Mouse (Mus musculus): ENCODE measurements around the gene Srpr. TPM values are rescaled to one million over a fixed set of nuclear protein-coding genes. Genes with fewer than 3 reads are reported as not detected.
A peak's percentile ranks its signal among the peaks of the same experiment; 100 is the strongest.

The Srpr gene
- polyA plus RNA-seq, 2 experiments = 28.8 to 53.8 TPM

- DNase-seq (ENCODE audit: low read depth in 3 of 3, low spot score in 3 of 3) (peak; percentile 98 to 99 (median 98)), ATAC-seq (ENCODE audit: insufficient read depth) (peak; percentile 99)
- H3K4me3 ChIP-seq (ENCODE audit: insufficient read depth in 1 of 2, low read depth in 2 of 2, low read length in 2 of 2) = peak within 1 kb of the TSS; percentile 86 to 92
- no peaks in the 10 kb centered on the region for H3K9me3 ChIP-seq (ENCODE audit: control insufficient read depth, low read length)
- H3K4me2 ChIP-seq (ENCODE audit: low read depth) = peak within 1 kb of the TSS; percentile 97
- under 1% methylated on average over 72 of the region's 72 CpGs for WGBS (ENCODE audit: insufficient replicate concordance)
- H3K9ac ChIP-seq (replicated peaks) = peak within 1 kb of the TSS; percentile 89
- no peaks in the 10 kb centered on the region for H3K27me3 ChIP-seq (ENCODE audit: control insufficient read depth, insufficient read depth, low read length)
- H3K27ac ChIP-seq = peak within 1 kb of the TSS; percentile 64
- TF ChIP-seq CTCF (IDR thresholded peaks at IDR 0.05; ENCODE audit: low read depth) = no peak
- no peak for TF ChIP-seq EP300 (IDR thresholded peaks at IDR 0.05; ENCODE audit: low read depth)
- peaks cover 46% of the 10 kb centered on the region for H3K36me3 ChIP-seq (replicated peaks; ENCODE audit: control insufficient read depth, insufficient read depth, low read depth)
- H3K4me1 ChIP-seq (replicated peaks; ENCODE audit: control insufficient read depth in 2 of 2, insufficient read depth in 2 of 2, low read length in 1 of 2) = peaks cover 10 to 14% of the 10 kb centered on the region in 2 experiments; a peak in 3 of 4 replicates
Observed at GRCm38 (mm10) chr9:35210542-35211474, 10.8 kb downstream of the Srpr start, which contains the start of gene Foxred1. TSS of gene Foxred1 (minus strand) at chr9:35211055.

- ATAC-seq (ENCODE audit: insufficient read depth) (no peak), DNase-seq (ENCODE audit: low read depth in 3 of 3, low spot score in 3 of 3) (no peak)
- Histone ChIP-seq H3K4me2 (ENCODE audit: low read depth) (peak overlapping the region; percentile 94), H3K9me3 (ENCODE audit: control insufficient read depth, low read length) (no peaks in the 10 kb centered on the region), H3K9ac (replicated peaks) (peak overlapping the region; percentile 83), H3K4me3 (ENCODE audit: insufficient read depth in 1 of 2, low read depth in 2 of 2, low read length in 2 of 2) (peak overlapping the region; percentile 86 to 92), H3K27me3 (ENCODE audit: control insufficient read depth, insufficient read depth, low read length) (no peaks in the 10 kb centered on the region), H3K4me1 (replicated peaks; ENCODE audit: control insufficient read depth in 2 of 2, insufficient read depth in 2 of 2, low read length in 1 of 2) (peaks cover 10 to 14% of the 10 kb centered on the region in 2 experiments; a peak in 3 of 4 replicates), H3K27ac (peak overlapping the region; percentile 38), H3K36me3 (replicated peaks; ENCODE audit: control insufficient read depth, insufficient read depth, low read depth) (peaks cover 46% of the 10 kb centered on the region)
- WGBS (ENCODE audit: insufficient replicate concordance) = 30% methylated on average over 26 of the region's 26 CpGs
- no peak for TF ChIP-seq EP300 (IDR thresholded peaks at IDR 0.05; ENCODE audit: low read depth)
- TF ChIP-seq CTCF (IDR thresholded peaks at IDR 0.05; ENCODE audit: low read depth) = no peak
Observed at GRCm38 (mm10) chr9:35211573-35212511, 11.9 kb downstream of the Srpr start.

- no peak for TF ChIP-seq EP300 (IDR thresholded peaks at IDR 0.05; ENCODE audit: low read depth)
- no peak for TF ChIP-seq CTCF (IDR thresholded peaks at IDR 0.05; ENCODE audit: low read depth)
- Histone ChIP-seq H3K4me3 (ENCODE audit: insufficient read depth in 1 of 2, low read depth in 2 of 2, low read length in 2 of 2) (no peak overlapping the region), H3K9me3 (ENCODE audit: control insufficient read depth, low read length) (no peaks in the 10 kb centered on the region), H3K9ac (replicated peaks) (no peak overlapping the region), H3K4me1 (replicated peaks; ENCODE audit: control insufficient read depth in 2 of 2, insufficient read depth in 2 of 2, low read length in 1 of 2) (no peaks in the 10 kb centered on the region), H3K4me2 (ENCODE audit: low read depth) (no peak overlapping the region), H3K27me3 (ENCODE audit: control insufficient read depth, insufficient read depth, low read length) (no peaks in the 10 kb centered on the region), H3K36me3 (replicated peaks; ENCODE audit: control insufficient read depth, insufficient read depth, low read depth) (peaks cover 37% of the 10 kb centered on the region), H3K27ac (no peak overlapping the region)
- no peak for ATAC-seq (ENCODE audit: insufficient read depth)
- 66% methylated on average over 1 of the region's 1 CpGs for WGBS (ENCODE audit: insufficient replicate concordance)
- DNase-seq (ENCODE audit: low read depth in 3 of 3, low spot score in 3 of 3) = no peak
Observed at GRCm38 (mm10) chr9:35217963-35218362, 18.0 kb downstream of the Srpr start.

GRCm38 (mm10) chr9:35223466-35223865 lies 23.5 kb downstream of the Srpr start:
- TF ChIP-seq CTCF (IDR thresholded peaks at IDR 0.05; ENCODE audit: low read depth) (no peak), EP300 (IDR thresholded peaks at IDR 0.05; ENCODE audit: low read depth) (no peak)
- Histone ChIP-seq H3K36me3 (replicated peaks; ENCODE audit: control insufficient read depth, insufficient read depth, low read depth) (no peaks in the 10 kb centered on the region), H3K27ac (no peak overlapping the region), H3K27me3 (ENCODE audit: control insufficient read depth, insufficient read depth, low read length) (no peaks in the 10 kb centered on the region), H3K9me3 (ENCODE audit: control insufficient read depth, low read length) (no peaks in the 10 kb centered on the region), H3K9ac (replicated peaks) (no peak overlapping the region), H3K4me3 (ENCODE audit: insufficient read depth in 1 of 2, low read depth in 2 of 2, low read length in 2 of 2) (no peak overlapping the region), H3K4me1 (replicated peaks; ENCODE audit: control insufficient read depth in 2 of 2, insufficient read depth in 2 of 2, low read length in 1 of 2) (no peaks in the 10 kb centered on the region), H3K4me2 (ENCODE audit: low read depth) (no peak overlapping the region)
- 90% methylated on average over 3 of the region's 3 CpGs for WGBS (ENCODE audit: insufficient replicate concordance)
- ATAC-seq (ENCODE audit: insufficient read depth) (no peak), DNase-seq (ENCODE audit: low read depth in 3 of 3, low spot score in 3 of 3) (no peak)

Measured in liver, embryonic 14.5 days (tissue).